Mouse (Mus musculus) monocyte, adult 2 months (primary cell): ENCODE measurements at regions not wholly inside any gene's neighbourhood (a gene's known extent, or its start where the extent isn't known, plus 50 kb on each side); places are given as distances from the start of the nearest gene placed in this dataset.

ENCODE experiments used
- DNase-seq, 2 experiments: peaks; one replicate each; pipeline ENCODE4 v3.0.0; 2022; ENCODE audit warnings: low spot score in 2 of 2, low read depth in 1 of 2

DNA sequence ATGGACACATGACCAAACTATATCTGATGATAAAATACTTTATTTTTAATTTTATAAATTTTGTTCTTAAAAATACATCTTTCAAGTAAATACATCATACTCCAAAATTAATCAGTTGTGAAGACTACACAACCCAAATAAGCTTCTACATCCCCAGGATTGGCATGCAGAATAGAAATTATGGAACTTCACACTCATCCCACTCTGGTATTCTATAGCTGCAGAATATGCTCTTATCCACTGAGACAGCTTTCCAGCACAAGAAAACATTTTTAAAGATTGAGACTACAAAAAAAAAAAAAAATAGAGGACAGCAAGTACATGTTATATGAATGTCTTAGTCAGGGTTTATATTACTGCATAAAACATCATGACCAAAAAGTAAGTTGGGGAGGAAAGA is 94.4 kb downstream of the Gm11232 start:
- no peak for DNase-seq

DNA sequence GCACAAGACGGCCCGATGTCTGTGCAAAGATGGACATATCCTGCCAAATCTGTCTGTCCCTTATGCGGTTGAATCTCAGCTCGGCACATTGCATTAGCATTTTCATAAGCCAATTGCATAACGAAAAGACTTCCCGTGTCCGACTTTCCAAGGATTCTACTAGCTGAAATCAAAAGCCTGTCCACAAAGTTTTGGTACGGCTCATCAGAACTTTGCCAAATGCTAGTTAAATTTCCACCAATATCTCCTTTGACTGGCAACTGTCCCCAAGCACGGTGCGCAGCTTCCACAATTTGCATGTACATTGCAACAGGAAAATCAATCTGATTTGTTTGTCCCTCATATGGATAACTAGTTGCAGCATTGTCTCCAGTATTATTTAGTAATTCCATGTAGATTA is 117.2 kb downstream of the Gm11232 start:
- no peak for DNase-seq

DNA sequence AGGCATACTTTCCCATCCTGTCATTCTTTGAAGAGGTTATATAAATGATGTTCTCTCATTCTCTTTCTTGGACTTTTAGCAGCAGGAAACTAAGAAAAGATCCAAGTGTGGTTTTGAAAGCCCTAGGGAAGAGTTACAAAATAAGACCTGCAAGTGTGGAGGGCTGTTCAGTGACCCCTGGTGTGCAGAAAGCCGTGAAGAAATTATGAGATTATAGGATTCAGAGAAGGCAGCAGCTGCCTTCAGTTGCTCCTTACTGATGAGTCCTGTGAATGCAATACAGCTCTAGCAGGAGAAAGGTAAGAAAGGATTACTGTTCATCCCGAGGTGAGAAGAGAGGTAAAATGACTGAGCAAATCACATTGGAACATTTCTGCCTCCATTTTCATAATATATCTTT is 130.7 kb downstream of the Gm11232 start:
- no peak for DNase-seq

DNA sequence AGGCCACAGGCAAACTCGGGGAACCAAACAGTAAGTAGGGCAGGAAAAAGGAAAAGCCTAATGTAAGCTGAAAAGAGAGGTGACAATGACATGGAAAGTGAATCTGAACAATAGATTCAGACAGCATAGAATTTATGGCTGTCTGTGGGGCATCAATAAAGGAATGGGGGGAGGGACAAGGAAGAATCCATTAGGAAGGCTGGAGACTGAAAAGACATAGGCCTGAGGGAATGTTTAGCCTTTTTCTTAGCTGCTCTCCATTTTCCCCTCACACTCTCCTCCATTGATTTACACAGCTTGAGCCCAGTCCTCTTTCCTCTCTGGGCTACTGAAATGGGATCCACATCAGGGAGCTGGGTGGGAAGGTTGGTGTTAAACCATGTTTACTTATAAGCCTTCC is 131.1 kb downstream of the Gm11232 start:
- DNase-seq, result no peak

- DNase-seq, result no peak
Observed at GRCm38 (mm10) chr4:71624771-71625170, 133.0 kb downstream of the Gm11232 start.

- DNase-seq, result no peak
Observed at GRCm38 (mm10) chr4:71613720-71614119, 144.0 kb downstream of the Gm11232 start.

GRCm38 (mm10) chr4:71585880-71586279 is 171.9 kb downstream of the Gm11232 start:
- no peak for DNase-seq

- DNase-seq, result no peak
Observed at GRCm38 (mm10) chr4:71560656-71561055, 197.1 kb downstream of the Gm11232 start.

DNA sequence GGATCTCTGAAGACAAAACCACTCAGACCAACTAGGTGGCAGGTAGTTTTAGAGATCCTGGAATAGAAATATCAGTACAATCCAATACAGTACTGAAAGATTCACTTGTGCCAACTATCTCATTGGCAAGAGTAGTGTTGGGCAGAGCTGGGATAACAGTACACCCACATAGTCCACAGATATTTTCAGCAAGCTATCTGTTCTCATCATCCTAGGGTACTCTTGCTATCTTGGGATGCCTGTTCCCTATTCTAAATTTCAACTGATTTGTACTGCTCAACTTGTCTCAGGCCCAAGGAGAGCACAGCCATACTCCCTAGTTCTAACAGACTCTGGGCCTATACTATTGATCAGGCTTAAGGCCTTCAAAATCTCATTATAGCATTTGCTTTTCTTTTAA is 218.6 kb downstream of the Gm11232 start:
- DNase-seq, result no peak

GRCm38 (mm10) chr4:71537971-71538370 is 219.8 kb downstream of the Gm11232 start:
- no peak for DNase-seq

DNA sequence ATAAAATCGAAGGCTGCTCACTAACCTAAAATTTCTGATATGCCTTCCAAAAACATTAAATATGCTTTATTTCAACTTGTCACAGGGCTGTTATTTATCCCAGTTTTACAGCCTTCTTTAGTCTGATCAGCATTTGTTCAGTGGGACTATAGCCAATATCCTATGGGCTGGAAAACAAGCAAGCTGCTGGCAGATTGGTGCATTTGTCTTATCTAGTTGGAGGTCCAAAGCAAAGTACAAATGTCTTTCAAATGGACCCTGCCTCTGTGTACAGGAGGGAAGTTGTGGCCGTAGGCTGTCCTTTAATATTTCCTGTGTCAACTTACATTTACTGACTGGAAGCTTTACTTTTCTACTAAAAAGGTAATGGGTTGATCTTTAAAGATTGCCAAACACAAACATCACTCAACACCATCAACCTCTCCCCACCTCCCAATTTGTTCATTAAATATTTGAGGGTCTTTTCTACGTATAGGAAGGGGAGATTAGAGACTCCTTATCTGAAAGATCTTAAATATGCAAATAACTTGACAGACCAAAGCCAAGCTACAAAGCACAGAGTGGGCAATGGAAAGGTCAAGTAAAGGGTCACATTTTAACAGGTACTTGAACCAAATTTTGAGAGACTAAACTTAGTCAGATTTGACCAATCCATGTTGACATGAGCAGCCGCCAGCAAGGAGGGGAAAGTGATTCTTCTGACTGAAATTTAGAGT is 233.4 kb downstream of the Gm11232 start:
- DNase-seq, result no peak

DNA sequence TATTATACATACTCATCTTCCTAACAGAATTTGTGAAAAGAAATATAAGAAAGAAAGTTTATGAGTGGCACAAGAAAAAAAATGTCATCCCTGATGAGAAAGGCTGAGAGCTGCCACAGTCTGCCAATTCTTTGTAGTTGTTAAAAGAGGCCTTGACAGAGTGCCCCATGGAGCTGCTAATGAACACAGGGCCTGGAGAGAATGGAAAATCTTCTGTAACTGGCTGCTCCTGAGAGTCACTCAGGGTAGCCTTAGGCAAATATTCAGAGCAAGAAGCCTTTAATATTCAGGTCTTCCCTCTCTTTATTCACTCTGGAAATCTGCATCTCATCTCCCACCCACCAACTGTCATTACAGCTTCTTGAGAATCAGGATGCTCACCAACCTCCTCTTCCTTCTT is 237.0 kb downstream of the Gm11232 start:
- DNase-seq, result no peak

DNA sequence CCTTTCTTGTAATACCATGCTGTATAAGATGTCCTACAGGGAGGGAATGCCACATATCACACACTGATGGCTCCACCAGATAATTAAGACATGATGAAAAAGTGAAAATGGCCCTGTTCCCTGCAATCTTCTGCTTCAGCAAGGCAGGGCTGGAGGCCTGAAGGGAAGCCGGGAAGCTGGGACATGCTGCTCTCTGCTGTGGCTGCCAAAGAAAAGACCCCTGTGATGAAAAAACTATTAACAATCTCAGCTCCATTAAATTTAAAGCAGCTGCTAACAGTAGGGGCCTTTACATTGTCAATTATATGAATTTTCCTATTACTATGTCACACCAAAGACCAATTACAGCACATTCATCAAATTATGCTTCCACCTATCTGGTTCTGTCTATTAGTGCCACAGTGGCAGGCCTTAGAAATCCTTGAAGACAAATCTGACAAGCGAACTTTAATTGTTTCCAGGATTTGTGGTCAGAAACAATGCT is 239.8 kb downstream of the Gm11232 start:
- DNase-seq, result no peak

- DNase-seq, result no peak
Observed at GRCm38 (mm10) chr4:71506911-71507310, 250.9 kb downstream of the Gm11232 start.

GRCm38 (mm10) chr4:71489788-71490187 is 268.0 kb downstream of the Gm11232 start:
- DNase-seq, result no peak

DNA sequence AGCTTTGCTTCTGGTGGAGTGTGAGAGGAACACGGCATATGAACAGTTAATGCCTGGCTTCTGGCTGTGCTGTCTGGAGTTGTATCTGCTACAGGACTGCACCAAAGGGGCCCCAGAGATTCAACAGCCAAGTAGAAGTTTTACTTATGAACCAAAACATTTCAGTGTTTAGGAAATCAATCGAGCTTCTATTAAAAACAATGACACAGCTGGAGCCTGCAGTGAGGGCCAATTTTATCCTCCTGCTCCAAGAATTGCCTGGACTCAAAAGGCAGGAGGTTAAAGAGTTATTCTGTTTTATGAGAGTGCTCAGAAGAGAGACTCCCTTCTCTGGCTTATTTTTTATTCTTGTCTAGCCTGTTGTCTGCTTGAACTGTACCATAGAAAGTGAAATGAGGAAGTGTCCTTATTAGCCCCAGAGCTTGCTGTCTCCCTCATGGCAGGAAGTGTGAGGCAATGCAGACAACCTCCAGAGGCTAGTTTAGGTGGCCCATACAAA is 269.1 kb downstream of the Gm11232 start:
- peak; percentile 6 to 10 for DNase-seq

- no peak for DNase-seq
Observed at GRCm38 (mm10) chr4:71488059-71488458, 269.7 kb downstream of the Gm11232 start.

- DNase-seq, result no peak
Observed at GRCm38 (mm10) chr4:71480960-71481359, 276.8 kb downstream of the Gm11232 start.

- DNase-seq, result no peak
Observed at GRCm38 (mm10) chr4:71470580-71470979, 287.2 kb downstream of the Gm11232 start.

GRCm38 (mm10) chr4:71454811-71455210 is 303.0 kb downstream of the Gm11232 start:
- DNase-seq, result no peak

DNA sequence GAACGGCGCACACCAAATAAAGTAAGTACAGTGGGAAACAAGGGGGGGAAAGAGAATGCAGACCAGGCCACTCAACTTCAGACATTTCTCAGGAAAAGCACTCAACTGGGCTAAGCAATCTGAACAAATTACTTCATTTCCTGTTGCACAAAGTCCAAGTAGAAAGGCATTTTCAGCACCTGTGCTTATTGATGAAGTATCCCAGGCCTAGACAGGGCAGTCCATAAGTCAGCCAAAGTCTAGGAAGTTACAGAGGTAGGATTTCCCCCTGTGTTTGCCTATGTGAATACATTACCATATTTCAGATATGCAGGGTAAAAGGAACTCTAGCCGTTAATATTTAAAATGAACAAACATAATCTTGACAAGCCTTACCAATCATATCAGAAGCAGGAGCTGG is 304.3 kb downstream of the Gm11232 start:
- DNase-seq, result no peak

DNA sequence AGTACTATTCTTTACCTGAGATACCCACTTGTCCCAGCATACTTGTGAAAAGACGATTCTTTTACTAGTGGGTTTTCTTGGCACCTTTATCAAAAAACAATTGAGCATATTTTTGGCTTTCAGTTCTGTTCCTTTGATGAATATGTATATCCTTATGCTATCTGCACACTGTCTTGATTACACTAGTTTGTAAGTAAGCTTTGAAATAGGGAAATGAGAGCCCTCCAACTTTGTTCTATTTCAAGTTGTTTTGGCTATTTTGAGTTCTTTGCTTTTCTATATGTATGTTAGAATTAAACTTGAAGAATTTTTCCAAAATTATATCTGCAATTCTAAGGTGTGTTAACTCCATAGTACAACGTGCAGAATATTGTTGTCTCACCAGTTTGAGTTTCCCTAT is 311.3 kb downstream of the Gm11232 start:
- DNase-seq, result no peak
